Mouse (Mus musculus): ENCODE results near the gene Gbx2. TPM values are rescaled to one million over a fixed set of nuclear protein-coding genes. Genes with fewer than 3 reads are reported as not detected.

The Gbx2 gene
- polyA plus RNA-seq, 1 experiment from 2014 or later = not detected

DNA sequence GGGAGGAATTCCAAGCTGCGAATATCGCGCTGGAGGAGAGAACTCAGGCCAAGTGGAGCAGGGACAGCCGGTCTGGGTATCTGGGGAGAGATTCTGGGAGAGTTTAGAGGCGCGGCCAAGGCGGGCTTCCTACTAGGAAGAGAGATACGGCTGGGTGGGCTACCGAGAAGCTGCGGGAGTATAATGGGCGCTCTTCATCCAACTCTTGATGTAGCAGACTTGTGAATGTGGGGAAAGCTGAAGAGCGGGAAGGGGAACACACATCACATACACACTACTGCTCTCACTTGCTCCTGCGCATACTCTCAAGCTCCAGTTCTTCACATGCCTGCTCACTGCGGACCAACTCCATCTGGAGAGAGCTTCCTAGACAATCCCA is 7.3 kb downstream of the Gbx2 start:
- peaks cover 100% of the 10 kb centered on the region for H3K27me3 ChIP-seq
- H3K36me3 ChIP-seq = no peaks in the 10 kb centered on the region
- H3K27ac ChIP-seq = no peak overlapping the region
- WGBS = 6% methylated on average over 14 of the region's 14 CpGs
- no peak overlapping the region for H3K9ac ChIP-seq
- H3K9me3 ChIP-seq (replicated peaks) = no peaks in the 10 kb centered on the region
- no peak for ATAC-seq (replicated peaks; ENCODE audit: insufficient number of reproducible peaks, insufficient read depth, low FRiP score, low read depth)
- H3K4me3 ChIP-seq = peak overlapping the region; percentile 17; the same call in 1 of the 2 replicates
- peak overlapping the region; percentile 36; the same call in 1 of the 2 replicates for H3K4me2 ChIP-seq
- peaks cover 26% of the 10 kb centered on the region for H3K4me1 ChIP-seq (replicated peaks)

DNA sequence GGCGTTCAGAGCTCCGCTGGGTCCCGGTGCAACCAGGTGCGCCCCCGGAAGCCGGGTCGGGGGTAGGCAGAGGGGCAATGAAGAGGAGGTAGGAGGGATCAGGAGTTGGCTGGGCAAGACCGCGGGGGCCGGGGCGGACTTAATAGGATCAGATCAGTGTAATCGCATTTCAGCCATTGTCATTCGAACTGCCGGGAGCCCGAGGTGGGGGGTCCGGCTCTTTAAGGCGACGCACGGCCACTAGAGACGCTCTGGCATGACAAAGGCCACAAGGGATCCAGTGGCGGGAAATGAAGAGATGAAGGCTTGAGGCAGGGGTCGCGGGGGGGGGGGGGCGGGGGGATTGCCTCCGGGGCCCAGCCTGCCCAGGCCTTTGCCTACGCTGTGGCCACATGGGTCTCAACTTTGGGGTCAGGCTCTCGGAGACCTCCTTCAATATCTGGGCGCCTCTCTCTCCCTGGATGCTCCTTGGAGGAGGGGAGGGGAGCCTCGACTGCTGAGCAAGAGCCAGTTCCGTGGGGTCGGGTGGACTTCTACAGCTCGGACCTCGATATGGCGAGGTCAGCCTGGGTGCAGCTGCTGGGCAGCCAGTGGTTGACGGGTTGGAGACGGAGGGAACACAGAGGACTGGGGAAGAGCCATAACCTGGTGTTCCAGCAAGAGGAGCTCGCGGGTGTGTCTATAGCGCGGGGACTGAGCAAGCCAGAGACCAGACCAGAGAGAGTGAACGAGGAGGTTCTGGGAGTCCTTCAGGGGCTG is 7.9 kb downstream of the Gbx2 start:
- H3K27me3 ChIP-seq = peaks cover 100% of the 10 kb centered on the region
- H3K9ac ChIP-seq = no peak overlapping the region
- peak overlapping the region; percentile 36 for H3K4me2 ChIP-seq
- H3K27ac ChIP-seq = no peak overlapping the region
- 2% methylated on average over 40 of the region's 41 CpGs for WGBS
- H3K9me3 ChIP-seq (replicated peaks) = no peaks in the 10 kb centered on the region
- H3K36me3 ChIP-seq = no peaks in the 10 kb centered on the region
- ATAC-seq (replicated peaks; ENCODE audit: insufficient number of reproducible peaks, insufficient read depth, low FRiP score, low read depth) = no peak
- H3K4me1 ChIP-seq (replicated peaks) = peaks cover 24% of the 10 kb centered on the region
- H3K4me3 ChIP-seq = peak overlapping the region; percentile 17

DNA sequence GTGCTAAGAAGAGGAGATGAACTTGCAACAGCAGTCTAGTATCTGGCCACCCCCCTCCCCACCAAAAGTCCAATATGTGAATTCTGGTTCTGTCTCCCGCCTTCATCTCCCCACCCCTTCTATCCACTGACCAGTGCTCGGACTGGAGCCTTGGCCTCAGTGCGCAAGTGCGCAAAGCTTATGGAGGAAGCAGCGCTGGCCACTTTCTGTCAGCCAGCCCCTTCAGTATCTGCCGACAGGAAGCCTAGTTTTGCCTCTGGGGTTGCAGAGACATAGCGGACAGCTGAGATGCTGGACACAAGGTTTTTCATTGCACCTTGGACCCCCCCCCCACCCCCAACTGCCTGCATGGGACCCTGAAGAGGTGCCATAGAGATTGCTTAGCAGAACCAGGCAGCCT is 8.7 kb downstream of the Gbx2 start:
- no peaks in the 10 kb centered on the region for H3K36me3 ChIP-seq
- whole genome bisulfite sequencing = 2% methylated on average over 7 of the region's 7 CpGs
- ATAC-seq (replicated peaks; ENCODE audit: insufficient number of reproducible peaks, insufficient read depth, low FRiP score, low read depth) = no peak

GRCm38 (mm10) chr1:89921806-89922205 is 9.2 kb downstream of the Gbx2 start:
- Histone ChIP-seq H3K9ac (no peak overlapping the region), H3K27ac (no peak overlapping the region), H3K4me3 (no peak overlapping the region), H3K36me3 (no peaks in the 10 kb centered on the region), H3K9me3 (replicated peaks) (no peaks in the 10 kb centered on the region), H3K4me2 (no peak overlapping the region), H3K27me3 (peaks cover 100% of the 10 kb centered on the region), H3K4me1 (replicated peaks) (peaks cover 15% of the 10 kb centered on the region)
- WGBS = 5% methylated on average over 10 of the region's 10 CpGs
- ATAC-seq (replicated peaks; ENCODE audit: insufficient number of reproducible peaks, insufficient read depth, low FRiP score, low read depth) = no peak

More for the DNA sequence above, 8.7 kb downstream of the Gbx2 start:
- H3K9ac ChIP-seq = no peak overlapping the region
- H3K4me3 ChIP-seq = no peak overlapping the region
- H3K4me1 ChIP-seq (replicated peaks) = peaks cover 20% of the 10 kb centered on the region
- H3K27ac ChIP-seq = no peak overlapping the region
- H3K9me3 ChIP-seq (replicated peaks) = no peaks in the 10 kb centered on the region
- H3K27me3 ChIP-seq = peaks cover 100% of the 10 kb centered on the region
- no peak overlapping the region for H3K4me2 ChIP-seq

DNA sequence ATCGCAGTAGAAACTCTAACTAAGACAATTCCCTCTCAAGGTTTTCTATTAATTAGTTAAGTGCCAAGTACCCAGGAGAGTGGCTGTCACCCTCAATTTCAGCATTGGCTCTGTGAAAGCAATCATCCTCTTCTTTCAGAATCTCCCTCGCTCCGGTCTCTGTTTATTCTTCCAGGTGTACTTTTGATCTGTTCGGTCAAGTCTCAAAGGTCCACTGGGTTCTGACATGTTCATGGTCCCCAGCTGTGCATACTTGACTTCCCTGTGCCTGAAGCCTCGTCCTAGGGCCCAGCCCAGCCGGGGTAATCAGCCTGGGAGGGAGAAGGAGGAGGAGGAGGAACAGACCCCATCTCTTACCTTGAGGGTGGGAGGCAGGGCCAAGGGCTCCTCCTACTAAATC is 11.8 kb downstream of the Gbx2 start:
- H3K27me3 ChIP-seq = peaks cover 79% of the 10 kb centered on the region
- H3K9ac ChIP-seq = no peak overlapping the region
- H3K4me2 ChIP-seq = no peak overlapping the region
- 75% methylated on average over 6 of the region's 6 CpGs for WGBS
- no peak overlapping the region for H3K4me3 ChIP-seq
- H3K27ac ChIP-seq = no peak overlapping the region
- no peaks in the 10 kb centered on the region for H3K9me3 ChIP-seq (replicated peaks)
- ATAC-seq (replicated peaks; ENCODE audit: insufficient number of reproducible peaks, insufficient read depth, low FRiP score, low read depth) = no peak
- H3K36me3 ChIP-seq = no peaks in the 10 kb centered on the region
- peaks cover 13% of the 10 kb centered on the region for H3K4me1 ChIP-seq (replicated peaks)

GRCm38 (mm10) chr1:89918111-89918510 is 12.9 kb downstream of the Gbx2 start:
- Histone ChIP-seq H3K27ac (no peak overlapping the region), H3K4me2 (no peak overlapping the region), H3K9ac (no peak overlapping the region), H3K9me3 (replicated peaks) (no peaks in the 10 kb centered on the region), H3K4me1 (replicated peaks) (peaks cover 5% of the 10 kb centered on the region), H3K27me3 (peaks cover 68% of the 10 kb centered on the region), H3K36me3 (no peaks in the 10 kb centered on the region), H3K4me3 (no peak overlapping the region)
- 23% methylated on average over 18 of the region's 18 CpGs for WGBS
- ATAC-seq (replicated peaks; ENCODE audit: insufficient number of reproducible peaks, insufficient read depth, low FRiP score, low read depth) = no peak

- 74% methylated on average over 4 of the region's 4 CpGs for WGBS
Measured at GRCm38 (mm10) chr1:89913611-89914010, 17.4 kb downstream of the Gbx2 start.

GRCm38 (mm10) chr1:89912392-89912791 is 18.6 kb downstream of the Gbx2 start:
- 50% methylated on average over 5 of the region's 5 CpGs for WGBS
- ATAC-seq (replicated peaks; ENCODE audit: insufficient number of reproducible peaks, insufficient read depth, low FRiP score, low read depth) = no peak
- Histone ChIP-seq H3K27ac (no peak overlapping the region), H3K9me3 (replicated peaks) (no peaks in the 10 kb centered on the region), H3K9ac (no peak overlapping the region), H3K4me1 (replicated peaks) (no peaks in the 10 kb centered on the region), H3K4me3 (no peak overlapping the region), H3K4me2 (no peak overlapping the region), H3K27me3 (peaks cover 11% of the 10 kb centered on the region), H3K36me3 (no peaks in the 10 kb centered on the region)

More at GRCm38 (mm10) chr1:89913611-89914010, 17.4 kb downstream of the Gbx2 start:
- no peak overlapping the region for H3K4me2 ChIP-seq
- H3K4me3 ChIP-seq = no peak overlapping the region
- H3K27me3 ChIP-seq = peaks cover 23% of the 10 kb centered on the region
- H3K27ac ChIP-seq = no peak overlapping the region
- no peaks in the 10 kb centered on the region for H3K9me3 ChIP-seq (replicated peaks)
- no peaks in the 10 kb centered on the region for H3K4me1 ChIP-seq (replicated peaks)
- H3K36me3 ChIP-seq = no peaks in the 10 kb centered on the region
- ATAC-seq (replicated peaks; ENCODE audit: insufficient number of reproducible peaks, insufficient read depth, low FRiP score, low read depth) = no peak
- no peak overlapping the region for H3K9ac ChIP-seq

DNA sequence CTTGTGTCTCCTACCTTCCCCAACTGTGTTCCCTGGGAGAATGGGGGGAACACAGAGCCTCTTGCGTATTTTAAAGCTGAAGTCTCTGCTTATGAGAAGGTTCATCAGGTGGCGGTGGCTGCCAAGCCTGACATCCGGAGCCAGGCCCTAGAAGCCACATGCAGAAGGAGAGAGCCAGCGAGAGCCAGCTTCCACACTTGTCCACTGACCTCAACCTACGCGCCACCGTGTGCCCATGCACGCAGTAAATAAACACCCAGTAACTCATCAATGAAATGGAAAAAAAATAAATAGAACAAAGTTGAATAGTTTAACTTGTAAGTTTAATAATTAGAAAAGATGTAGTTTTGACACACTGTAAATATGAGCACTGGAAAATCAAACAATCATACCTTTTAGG is 21.2 kb downstream of the Gbx2 start:
- Histone ChIP-seq H3K4me3 (no peak overlapping the region), H3K27ac (no peak overlapping the region), H3K36me3 (no peaks in the 10 kb centered on the region), H3K27me3 (no peaks in the 10 kb centered on the region), H3K4me2 (no peak overlapping the region), H3K9ac (no peak overlapping the region), H3K9me3 (replicated peaks) (no peaks in the 10 kb centered on the region), H3K4me1 (replicated peaks) (no peaks in the 10 kb centered on the region)
- WGBS = 89% methylated on average over 8 of the region's 8 CpGs
- no peak for ATAC-seq (replicated peaks; ENCODE audit: insufficient number of reproducible peaks, insufficient read depth, low FRiP score, low read depth)

DNA sequence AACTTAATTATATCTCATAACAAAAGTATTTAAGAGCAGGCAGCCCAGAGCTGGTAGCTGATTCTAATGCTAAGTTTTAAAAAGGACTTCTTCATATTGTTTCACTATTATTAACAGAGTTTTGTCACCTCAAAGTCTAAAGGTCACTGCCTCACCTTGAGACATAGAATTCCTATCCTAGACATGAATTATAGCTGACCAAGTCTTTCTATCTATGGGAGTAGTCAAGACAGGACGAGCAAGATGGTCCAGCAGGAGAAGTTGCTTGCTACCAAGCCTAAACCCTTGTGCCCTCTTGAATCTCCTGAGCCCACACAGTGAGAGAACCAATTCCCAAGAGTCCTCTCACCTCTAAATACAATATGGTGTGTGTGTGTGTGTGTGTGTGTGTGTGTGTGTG is 28.3 kb downstream of the Gbx2 start:
- Histone ChIP-seq H3K4me1 (replicated peaks) (no peaks in the 10 kb centered on the region), H3K27me3 (no peaks in the 10 kb centered on the region), H3K9ac (no peak overlapping the region), H3K4me3 (no peak overlapping the region), H3K9me3 (replicated peaks) (no peaks in the 10 kb centered on the region), H3K36me3 (no peaks in the 10 kb centered on the region), H3K4me2 (no peak overlapping the region), H3K27ac (no peak overlapping the region)
- WGBS = 67% methylated on average over 1 of the region's 1 CpGs
- no peak for ATAC-seq (replicated peaks; ENCODE audit: insufficient number of reproducible peaks, insufficient read depth, low FRiP score, low read depth)

DNA sequence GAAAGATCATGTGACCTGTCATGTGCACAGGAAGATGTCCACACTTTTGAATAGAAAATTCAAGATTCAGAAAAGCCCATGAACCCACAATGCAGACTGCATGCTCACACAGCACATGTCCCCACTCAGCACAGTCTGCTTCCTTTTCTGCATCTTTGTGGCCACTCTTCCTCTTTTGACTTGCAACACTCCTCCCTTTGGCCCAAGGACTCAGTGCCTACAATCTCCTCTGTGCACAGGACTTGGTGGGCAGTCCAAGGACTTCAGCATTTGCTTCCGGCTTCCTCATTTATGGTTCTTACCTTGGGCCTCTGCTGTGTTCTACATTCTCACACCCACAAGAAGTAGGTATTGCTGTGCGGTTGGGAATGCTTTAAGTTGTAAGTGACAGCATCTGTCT is 28.7 kb downstream of the Gbx2 start:
- no peaks in the 10 kb centered on the region for H3K4me1 ChIP-seq (replicated peaks)
- H3K27ac ChIP-seq = no peak overlapping the region
- H3K9me3 ChIP-seq (replicated peaks) = no peaks in the 10 kb centered on the region
- H3K27me3 ChIP-seq = no peaks in the 10 kb centered on the region
- H3K9ac ChIP-seq = no peak overlapping the region
- ATAC-seq (replicated peaks; ENCODE audit: insufficient number of reproducible peaks, insufficient read depth, low FRiP score, low read depth) = no peak
- WGBS = 81% methylated on average over 2 of the region's 2 CpGs
- H3K4me3 ChIP-seq = no peak overlapping the region
- H3K36me3 ChIP-seq = no peaks in the 10 kb centered on the region
- no peak overlapping the region for H3K4me2 ChIP-seq

DNA sequence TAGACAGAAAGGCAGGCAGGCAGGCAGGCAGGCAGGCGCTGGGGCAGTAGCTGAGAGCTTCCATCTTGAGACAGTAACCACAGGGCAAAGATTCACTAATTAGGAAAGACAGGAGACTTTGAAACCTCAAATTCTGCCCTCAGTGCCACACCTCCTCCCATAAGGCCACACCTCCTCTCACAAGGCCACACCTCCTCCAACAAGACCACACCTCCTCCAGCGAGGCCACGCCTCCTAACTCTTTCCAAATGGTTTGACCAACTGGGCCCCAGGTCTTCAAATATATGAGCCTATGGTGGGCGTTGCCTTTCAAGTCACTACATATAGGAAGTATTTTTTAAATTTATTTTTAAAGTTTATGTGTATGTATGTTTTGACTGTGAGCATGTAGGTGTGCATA is 29.6 kb downstream of the Gbx2 start:
- Histone ChIP-seq H3K27me3 (no peaks in the 10 kb centered on the region), H3K36me3 (no peaks in the 10 kb centered on the region), H3K4me2 (no peak overlapping the region), H3K27ac (no peak overlapping the region), H3K9me3 (replicated peaks) (no peaks in the 10 kb centered on the region), H3K9ac (no peak overlapping the region), H3K4me3 (no peak overlapping the region), H3K4me1 (replicated peaks) (no peaks in the 10 kb centered on the region)
- no peak for ATAC-seq (replicated peaks; ENCODE audit: insufficient number of reproducible peaks, insufficient read depth, low FRiP score, low read depth)
- 78% methylated on average over 4 of the region's 4 CpGs for WGBS

All from heart, embryonic 15.5 days (tissue).